Comparison of ENCODE assay signal across 23 mouse cellular contexts in genomic region chr3:122538851-122539250, GRCm38 (mm10).
"Had no signal": no experiment of that assay in that cellular context is flagged by ENCODE, and none has a peak within 500 bp of the region (broad histone marks: within the 10 kb centered on the region; RNA-seq: fewer than 3 reads in every experiment).

No protein-coding gene starts in this region.

- H3K9ac ChIP-seq: liver, embryonic 15.5 days; lung, embryonic 15.5 days; midbrain, embryonic 13.5 days; neural tube, embryonic 13.5 days; stomach, embryonic 15.5 days had no signal

- DNase-seq: kidney, adult 18-20 months; kidney, postnatal 10 days; layer of hippocampus, postnatal 36 days; lung, adult 18-20 months; lung, postnatal 10 days; lung, postnatal 36 days; retina, postnatal 1 day; right cerebral cortex, postnatal 25 days; spleen, adult 18-20 months; thymus, adult 2 months; thymus, postnatal 14 days; thymus, postnatal 4 days had no signal

- H3K4me3 ChIP-seq: left cerebral cortex, adult 2 months; liver, embryonic 15.5 days; lung, embryonic 15.5 days; megakaryocyte, embryonic 14.5 days; midbrain, embryonic 10.5 days; midbrain, embryonic 13.5 days; myocyte; neural tube, embryonic 13.5 days; stomach, embryonic 15.5 days had no signal

- H3K4me1 ChIP-seq: liver, embryonic 15.5 days; lung, embryonic 15.5 days; midbrain, embryonic 10.5 days; midbrain, embryonic 13.5 days; stomach, embryonic 15.5 days had no signal

- H3K4me2 ChIP-seq: liver, embryonic 11.5 days; liver, embryonic 15.5 days; lung, embryonic 15.5 days; midbrain, embryonic 13.5 days; neural tube, embryonic 13.5 days; stomach, embryonic 15.5 days had no signal

- H3K27ac ChIP-seq: left cerebral cortex, adult 2 months; liver, embryonic 15.5 days; lung, embryonic 15.5 days; midbrain, embryonic 10.5 days; midbrain, embryonic 13.5 days; neural tube, embryonic 13.5 days; stomach, embryonic 15.5 days had no signal

- H3K9me3 ChIP-seq: liver, embryonic 15.5 days; lung, embryonic 15.5 days; megakaryocyte, embryonic 14.5 days; midbrain, embryonic 10.5 days; midbrain, embryonic 13.5 days; neural tube, embryonic 13.5 days; stomach, embryonic 15.5 days had no signal

- H3K36me3 ChIP-seq: liver, embryonic 15.5 days had no signal

- ATAC-seq: midbrain, embryonic 13.5 days; midbrain, embryonic 16.5 days had no signal

- H3K27me3 ChIP-seq: liver, embryonic 15.5 days; lung, embryonic 15.5 days; megakaryocyte, embryonic 14.5 days; midbrain, embryonic 13.5 days; neural tube, embryonic 13.5 days; stomach, embryonic 15.5 days had no signal
